Mouse (Mus musculus) C2C12 (cell line): ENCODE data around the gene Gm5431. TPM values are rescaled to one million over a fixed set of nuclear protein-coding genes. Genes with fewer than 3 reads are reported as not detected.
"Not testable (repeated sequence)": the region's sequence is repeated elsewhere in the genome, so short reads cannot be mapped to it uniquely, and the experiment has no call there.

Experiments
- H3K27me3 ChIP-seq: one replicate; pipeline ENCODE4 v1.6.1; 2011; ENCODE audit not compliant: control insufficient read depth, insufficient read depth, insufficient read length
- H3K36me3 ChIP-seq: one replicate; pipeline ENCODE4 v1.6.1; 2011; ENCODE audit not compliant: control insufficient read depth, insufficient read depth
- H3K4me3 ChIP-seq: one replicate; pipeline ENCODE4 v1.5.1; 2011; ENCODE audit warnings: mild to moderate bottlenecking, control low read depth; ENCODE audit not compliant: poor library complexity, insufficient read depth, severe bottlenecking
- H3K79me2 ChIP-seq: one replicate; pipeline ENCODE4 v1.6.1; 2011; ENCODE audit not compliant: control insufficient read depth, insufficient read depth
- H3K79me3 ChIP-seq: one replicate; pipeline ENCODE4 v1.6.1; 2011; ENCODE audit warnings: low read depth, control low read depth
- H3ac ChIP-seq: one replicate; pipeline ENCODE3; 2011; ENCODE audit warnings: low read depth; ENCODE audit not compliant: control insufficient read depth, insufficient read length
- CEBPB ChIP-seq: IDR thresholded peaks from one replicate; pipeline ENCODE4 v1.6.1; 2011; ENCODE audit warnings: low read depth, mild to moderate bottlenecking, control low read depth, moderate library complexity
- CTCF ChIP-seq: IDR thresholded peaks from one replicate; pipeline ENCODE4 v1.5.1; 2011; ENCODE audit not compliant: control insufficient read depth, insufficient read depth, insufficient read length
- FOSL1 ChIP-seq: IDR thresholded peaks from one replicate; pipeline ENCODE4 v1.8.0; 2011; ENCODE audit warnings: mild to moderate bottlenecking, low read length; ENCODE audit not compliant: poor library complexity, insufficient read depth, severe bottlenecking
- MAX ChIP-seq: IDR thresholded peaks from one replicate; pipeline ENCODE4 v1.6.1; 2011; ENCODE audit warnings: mild to moderate bottlenecking, control low read depth
- MYOD1 ChIP-seq: IDR thresholded peaks from one replicate; pipeline ENCODE4 v1.6.1; 2011; ENCODE audit warnings: low read depth; ENCODE audit not compliant: control insufficient read depth, insufficient read length
- MYOG ChIP-seq: IDR thresholded peaks from one replicate; pipeline ENCODE4 v1.6.1; 2011; ENCODE audit not compliant: control insufficient read depth, insufficient read length; ENCODE audit errors: extremely low read depth
- USF1 ChIP-seq: IDR thresholded peaks from one replicate; pipeline ENCODE4 v1.6.1; 2011; ENCODE audit warnings: low read depth, mild to moderate bottlenecking, control low read depth, moderate library complexity
- polyA plus RNA-seq: library from polyadenylated mRNA; unstranded; fragments of >200 nt; fragmentation: generic; extraction: Trizol; gene quantifications from one replicate; pipeline ENCODE4 v1.2.1, GENCODE M21; 2012; ENCODE audit warnings: missing spikeins

The Gm5431 gene
- polyA plus RNA-seq, 1 experiment, result not detected

- H3K79me3 ChIP-seq, result no peaks in the 10 kb centered on the region
- H3K27me3 ChIP-seq, result no peaks in the 10 kb centered on the region
- no peaks in the 10 kb centered on the region for H3K79me2 ChIP-seq
- H3K4me3 ChIP-seq, result no peak overlapping the region
- H3K36me3 ChIP-seq, result no peaks in the 10 kb centered on the region
- H3ac ChIP-seq, result no peak overlapping the region
- TF ChIP-seq MAX (no peak), MYOD1 (no peak), USF1 (no peak), CTCF (no peak), CEBPB (no peak), MYOG (no peak), FOSL1 (no peak)
Measured at GRCm38 (mm10) chr11:48852190-48852589, 49.8 kb downstream of the Gm5431 start.

- Histone ChIP-seq H3K79me3 (no peaks in the 10 kb centered on the region), H3K79me2 (no peaks in the 10 kb centered on the region), H3ac (no peak overlapping the region), H3K27me3 (no peaks in the 10 kb centered on the region), H3K36me3 (no peaks in the 10 kb centered on the region), H3K4me3 (no peak overlapping the region)
- TF ChIP-seq USF1 (no peak), MAX (peak; percentile 25)
Measured at GRCm38 (mm10) chr11:48851270-48851995, 50.6 kb downstream of the Gm5431 start.

- H3K4me3 ChIP-seq, result no peak overlapping the region
- H3K36me3 ChIP-seq, result no peaks in the 10 kb centered on the region
- H3K79me2 ChIP-seq, result no peaks in the 10 kb centered on the region
- no peaks in the 10 kb centered on the region for H3K79me3 ChIP-seq
- TF ChIP-seq MYOG (no peak), FOSL1 (no peak), MYOD1 (no peak), MAX (no peak), CTCF (no peak), USF1 (no peak), CEBPB (no peak)
- no peaks in the 10 kb centered on the region for H3K27me3 ChIP-seq
- H3ac ChIP-seq, result no peak overlapping the region
Measured at GRCm38 (mm10) chr11:48850240-48850639, 51.8 kb downstream of the Gm5431 start.

GRCm38 (mm10) chr11:48846881-48847280, 55.1 kb downstream of the Gm5431 start:
- TF ChIP-seq FOSL1 (no peak), MAX (no peak), USF1 (no peak), MYOG (no peak), MYOD1 (no peak)
- no peak overlapping the region for H3K4me3 ChIP-seq
- H3ac ChIP-seq, result no peak overlapping the region
- no peaks in the 10 kb centered on the region for H3K27me3 ChIP-seq
- H3K36me3 ChIP-seq, result no peaks in the 10 kb centered on the region
- no peaks in the 10 kb centered on the region for H3K79me3 ChIP-seq
- H3K79me2 ChIP-seq, result no peaks in the 10 kb centered on the region

GRCm38 (mm10) chr11:48846362-48846761, 55.7 kb downstream of the Gm5431 start:
- not testable (repeated sequence) for H3K79me3 ChIP-seq, H3K36me3 ChIP-seq, H3K79me2 ChIP-seq, H3K27me3 ChIP-seq, H3ac ChIP-seq, H3K4me3 ChIP-seq

GRCm38 (mm10) chr11:48845244-48845815, 56.7 kb downstream of the Gm5431 start:
- no peak overlapping the region for H3K4me3 ChIP-seq
- H3ac ChIP-seq, result no peak overlapping the region
- no peaks in the 10 kb centered on the region for H3K36me3 ChIP-seq
- H3K79me3 ChIP-seq, result no peaks in the 10 kb centered on the region
- H3K79me2 ChIP-seq, result no peaks in the 10 kb centered on the region
- no peak for TF ChIP-seq FOSL1
- TF ChIP-seq MAX, result no peak
- no peak for TF ChIP-seq MYOG
- no peak for TF ChIP-seq USF1
- TF ChIP-seq CTCF, result no peak
- no peak for TF ChIP-seq CEBPB
- no peaks in the 10 kb centered on the region for H3K27me3 ChIP-seq
